Mouse (Mus musculus): ENCODE data around the gene Fam102a. TPM values are rescaled to one million over a fixed set of nuclear protein-coding genes. Genes with fewer than 3 reads are reported as not detected.
A peak's percentile ranks its signal among the peaks of the same experiment; 100 is the strongest.
"Not testable (repeated sequence)": the region's sequence is repeated elsewhere in the genome, so short reads cannot be mapped to it uniquely, and the experiment has no call there.

The Fam102a gene
- 1 to 10 TPM; 1.6 to 3.8 (median 2.9) TPM for total RNA-seq (2022)

DNA sequence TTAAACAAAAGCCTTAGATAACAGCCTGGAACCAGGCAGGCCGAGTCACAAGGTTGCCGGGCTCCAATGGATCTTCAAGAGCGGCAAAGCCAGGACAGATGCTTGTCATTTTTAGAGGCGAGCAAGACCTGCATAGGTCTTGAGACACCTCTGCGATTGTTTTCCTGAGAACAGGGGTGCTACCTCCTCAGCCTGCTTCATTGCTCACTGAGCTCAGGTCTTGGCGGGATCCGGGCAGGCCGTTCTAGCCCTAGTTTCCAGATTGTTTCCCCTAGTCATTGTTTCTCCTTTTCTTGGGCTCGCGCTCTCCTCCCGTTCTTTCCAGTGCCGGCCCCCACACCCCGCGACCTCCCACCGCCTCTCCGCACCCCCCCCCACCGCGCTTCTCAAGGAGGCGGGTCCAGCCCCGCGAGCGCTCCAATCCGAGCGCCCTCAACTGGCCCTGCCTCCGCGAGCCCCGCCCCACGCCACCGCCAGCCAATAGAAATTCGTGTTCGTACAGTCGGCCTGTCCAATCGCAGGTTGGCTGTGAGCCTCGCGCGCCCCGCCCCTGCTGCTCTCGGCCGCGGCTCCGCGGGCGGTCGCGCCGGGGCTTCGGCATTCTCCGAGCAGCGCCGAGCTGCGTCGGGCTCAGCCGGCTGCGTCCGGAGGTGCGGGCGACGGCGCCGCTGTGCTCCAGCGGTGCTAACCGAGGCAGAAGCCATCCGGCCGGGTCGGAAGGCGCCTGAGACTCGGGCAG is at the start of gene Fam102a:
Gene Fam102a (plus strand): TSS at position 600 of the 739 bp plus-strand sequence.
- peak; percentile 98 to 99 for DNase-seq (ENCODE audit: low spot score in 2 of 2)

DNA sequence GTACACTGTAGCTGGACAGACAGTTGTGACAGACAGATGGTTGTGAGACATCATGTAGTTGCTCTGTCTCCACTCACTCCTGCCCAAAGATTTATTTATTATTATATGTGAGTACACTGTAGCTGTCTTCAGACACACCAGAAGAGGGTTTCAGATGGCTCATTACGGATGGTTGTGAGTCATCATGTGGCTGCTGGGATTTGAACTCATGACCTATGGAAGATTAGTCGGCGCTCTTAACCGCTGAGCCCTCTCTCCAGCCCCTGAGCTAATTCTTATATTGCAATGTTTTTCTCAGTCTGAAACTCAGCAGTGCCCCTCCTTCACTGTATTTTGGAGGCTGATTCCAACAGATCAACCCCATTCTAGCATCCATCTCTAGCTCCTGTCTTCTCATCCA is 49.4 kb upstream of the Fam102a start:
- DNase-seq (ENCODE audit: low spot score in 2 of 2), result no peak

DNA sequence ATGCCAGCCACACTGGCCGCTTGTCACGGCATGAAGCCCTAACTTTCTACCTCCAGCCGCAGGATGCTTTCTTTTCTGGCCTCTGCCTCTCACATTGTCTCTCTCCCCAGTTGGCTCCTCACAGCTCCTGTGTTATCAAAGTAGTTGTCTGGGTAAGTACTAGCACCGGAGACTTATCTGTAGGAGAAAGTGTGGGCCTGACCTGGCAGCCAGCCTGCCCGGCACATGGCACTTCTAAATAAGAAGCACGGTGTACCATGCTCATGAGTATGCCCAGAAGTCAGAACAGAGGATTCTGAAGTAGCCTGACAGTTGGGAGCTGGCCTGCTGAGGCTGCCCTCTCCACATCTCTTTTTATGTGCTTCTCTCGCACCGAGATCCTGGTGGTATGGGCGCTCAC is 49.0 kb upstream of the Fam102a start:
- no peak for DNase-seq (ENCODE audit: low spot score in 2 of 2)

- peak; percentile 85 to 91 for DNase-seq (ENCODE audit: low spot score in 2 of 2)
These were observed 48.0 kb upstream of the Fam102a start for GRCm38 (mm10) chr2:32487124-32487623.

DNA sequence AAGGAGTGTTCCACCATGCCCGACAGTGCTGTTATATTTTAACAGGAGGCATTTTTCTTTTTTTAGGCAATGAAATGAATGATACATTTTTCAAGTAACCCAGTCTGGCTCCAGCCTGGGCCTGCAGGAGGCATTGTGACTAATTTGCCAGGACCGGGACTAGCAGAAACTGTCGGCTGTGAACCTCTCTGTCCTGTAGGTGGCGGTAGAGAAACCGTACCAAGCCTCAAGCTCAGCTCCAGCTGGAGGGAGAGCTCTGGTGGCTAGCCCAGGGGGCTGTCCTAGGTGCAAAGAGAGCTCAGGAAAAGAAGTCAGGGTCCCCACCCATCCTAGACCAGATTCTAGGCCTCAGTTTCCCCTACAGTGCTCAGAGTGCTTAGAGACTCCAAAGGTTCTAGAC is 46.5 kb upstream of the Fam102a start:
- DNase-seq (ENCODE audit: low spot score in 2 of 2), result peak; percentile 69 to 74

DNA sequence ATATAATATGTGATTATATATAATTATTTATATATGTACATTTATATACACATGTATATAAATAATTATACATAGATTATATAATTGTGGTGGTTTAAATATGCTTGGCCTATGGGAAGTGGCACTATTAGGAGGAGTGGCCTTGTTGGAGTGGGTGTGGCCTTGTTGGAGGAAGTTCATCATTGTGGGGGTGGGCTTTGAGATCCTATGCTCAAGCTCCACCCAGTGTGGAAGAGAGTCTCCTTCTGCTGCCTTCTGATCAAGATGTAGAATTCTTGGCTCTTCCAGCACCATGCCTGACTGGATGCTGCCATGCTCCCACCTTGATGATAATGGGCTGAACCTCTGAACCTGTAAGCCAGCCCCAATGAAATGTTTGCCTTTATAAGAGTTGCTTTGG is 44.4 kb upstream of the Fam102a start:
- DNase-seq (ENCODE audit: low spot score in 2 of 2), result not testable (repeated sequence)

- DNase-seq (ENCODE audit: low spot score in 2 of 2), result no peak
These were observed 42.5 kb upstream of the Fam102a start for GRCm38 (mm10) chr2:32492661-32493060.

GRCm38 (mm10) chr2:32493301-32493701 is 41.8 kb upstream of the Fam102a start:
- DNase-seq (ENCODE audit: low spot score in 2 of 2), result no peak

GRCm38 (mm10) chr2:32494522-32494921 is 40.6 kb upstream of the Fam102a start:
- DNase-seq (ENCODE audit: low spot score in 2 of 2), result no peak

- DNase-seq (ENCODE audit: low spot score in 2 of 2), result no peak
These were observed 39.9 kb upstream of the Fam102a start for GRCm38 (mm10) chr2:32495185-32495726.

GRCm38 (mm10) chr2:32496190-32496589 is 38.9 kb upstream of the Fam102a start:
- DNase-seq (ENCODE audit: low spot score in 2 of 2), result no peak

- no peak for DNase-seq (ENCODE audit: low spot score in 2 of 2)
These were observed 35.8 kb upstream of the Fam102a start for GRCm38 (mm10) chr2:32499365-32499764.

DNA sequence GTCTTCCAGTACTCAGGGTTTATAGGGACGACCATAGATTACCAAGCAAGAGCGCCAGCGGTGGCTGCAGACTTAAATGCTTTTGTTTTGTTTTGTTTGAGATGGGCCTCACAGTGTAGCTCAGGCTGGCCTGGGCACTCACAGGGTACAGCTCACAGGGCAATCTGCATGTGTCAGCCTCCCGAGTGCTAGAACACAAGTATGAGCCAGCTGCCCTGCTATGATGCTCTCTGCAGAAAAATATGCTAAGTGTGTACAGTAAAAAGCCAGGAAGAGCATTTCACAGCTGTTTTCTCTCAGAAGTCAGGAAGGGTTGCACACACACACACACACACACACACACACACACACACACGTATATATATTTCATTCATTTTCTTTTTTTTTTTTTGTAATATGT is 34.7 kb upstream of the Fam102a start:
- DNase-seq (ENCODE audit: low spot score in 2 of 2), result no peak

DNA sequence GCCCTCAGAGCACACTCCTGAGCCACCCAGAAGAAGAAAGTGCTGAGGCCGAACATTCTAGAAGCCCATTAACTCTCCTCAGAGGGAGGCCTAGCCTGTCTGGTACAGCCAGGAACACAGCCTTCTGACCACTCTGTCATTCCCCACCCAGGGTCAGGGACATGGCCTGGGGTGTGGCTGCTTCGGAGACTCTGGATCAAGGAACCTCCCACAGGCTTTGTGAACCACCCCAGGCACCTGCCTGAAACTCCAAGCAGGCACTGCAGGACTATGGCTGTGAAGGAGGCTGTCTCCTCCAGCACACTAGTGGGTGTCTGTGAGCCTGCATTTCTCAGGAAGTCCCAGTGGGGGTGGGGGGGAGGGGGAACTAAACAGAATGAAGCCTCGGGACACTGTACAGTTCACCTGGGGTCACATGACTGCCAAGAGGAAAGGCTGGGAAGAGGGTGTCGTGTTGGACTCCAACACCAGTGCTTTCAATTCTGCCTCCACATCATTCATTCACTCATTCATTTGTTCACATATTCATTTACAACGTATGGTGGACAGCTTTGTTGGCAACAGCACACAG is 33.3 kb upstream of the Fam102a start:
- no peak for DNase-seq (ENCODE audit: low spot score in 2 of 2)

DNA sequence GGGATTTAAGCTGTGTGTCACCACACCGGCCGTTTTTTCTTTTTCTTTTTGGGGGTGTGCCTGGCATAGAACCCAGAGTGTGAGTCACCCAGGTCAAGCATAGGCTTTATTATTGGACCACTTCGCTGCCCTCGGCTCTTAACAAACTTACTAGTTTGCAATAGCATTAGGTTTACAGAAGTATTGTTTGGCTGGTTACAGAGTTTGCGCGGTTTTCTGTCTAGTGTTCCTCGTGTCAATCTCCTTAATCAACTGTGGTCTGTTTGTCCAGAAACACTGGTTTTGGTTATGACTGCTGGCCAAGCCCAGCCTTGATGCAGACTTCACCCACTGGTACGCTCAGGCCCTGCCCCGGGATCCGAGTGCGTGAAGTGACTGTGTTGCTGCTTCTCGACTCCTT is 32.3 kb upstream of the Fam102a start:
- no peak for DNase-seq (ENCODE audit: low spot score in 2 of 2)

GRCm38 (mm10) chr2:32503588-32503987 is 31.5 kb upstream of the Fam102a start:
- DNase-seq (ENCODE audit: low spot score in 2 of 2), result no peak

DNA sequence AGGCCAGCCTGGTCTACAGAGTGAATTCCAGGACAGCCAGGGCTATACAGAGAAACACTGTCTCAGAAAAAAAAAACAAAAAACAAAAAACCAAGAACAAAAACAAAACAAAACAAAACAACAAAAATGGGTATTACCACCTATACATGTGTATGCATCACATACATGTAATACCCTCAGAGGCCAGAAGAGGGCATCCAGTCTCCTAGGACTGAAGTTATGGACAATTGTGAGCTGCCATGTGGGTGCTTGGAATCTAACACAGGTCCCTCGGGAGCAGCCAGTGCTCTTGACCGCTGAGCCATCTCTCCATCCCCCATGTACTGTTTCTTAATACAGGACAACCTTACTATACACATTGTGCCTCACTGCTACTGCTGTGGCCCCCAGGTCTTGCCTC is 29.6 kb upstream of the Fam102a start:
- DNase-seq (ENCODE audit: low spot score in 2 of 2), result no peak

DNA sequence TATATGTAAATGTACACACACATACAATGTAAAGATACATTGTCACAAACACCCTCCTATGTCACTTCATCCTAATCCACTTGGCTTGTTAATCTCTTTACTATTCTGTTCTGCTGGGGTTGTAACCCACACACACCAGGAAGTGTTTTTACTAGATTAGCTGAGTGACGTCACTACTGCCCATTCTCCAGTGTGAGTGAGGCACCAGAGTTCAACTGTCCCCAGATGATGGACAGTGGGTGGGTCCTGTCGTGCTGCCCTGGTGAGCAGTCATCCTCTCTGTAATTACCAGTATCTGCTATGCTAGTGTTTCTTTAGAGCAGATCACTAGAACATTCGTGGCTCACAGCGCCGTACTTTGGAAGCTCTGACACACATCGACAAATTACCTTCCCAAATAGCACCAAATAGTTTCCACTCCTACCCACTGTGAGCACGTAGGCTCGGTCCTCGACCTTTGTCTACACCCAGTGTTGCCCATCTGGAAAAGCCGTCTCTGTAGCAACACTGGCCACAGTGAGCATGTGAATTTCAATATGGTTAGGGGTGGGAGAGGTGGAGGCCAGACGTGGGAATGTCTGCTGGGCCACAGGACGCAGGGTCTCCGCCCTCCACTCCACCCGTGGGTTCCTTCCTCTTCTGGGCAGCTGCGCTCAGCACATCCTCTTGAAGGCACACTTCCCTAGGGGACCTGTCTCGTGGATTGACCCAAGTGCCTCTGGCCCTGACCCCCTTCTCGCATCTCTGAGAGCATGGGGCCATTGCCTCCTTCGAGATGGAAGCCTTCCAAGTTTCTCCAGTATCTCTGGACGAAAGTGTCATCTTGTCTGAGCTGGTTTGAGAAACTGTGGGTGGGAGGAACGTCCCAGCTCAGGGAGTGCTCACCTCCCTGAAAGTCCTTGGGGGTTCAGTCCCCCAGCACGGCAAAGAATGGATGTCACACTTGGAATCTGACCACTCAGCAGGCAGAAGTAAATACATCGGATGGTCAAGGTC is 28.2 kb upstream of the Fam102a start:
- DNase-seq (ENCODE audit: low spot score in 2 of 2), result no peak

GRCm38 (mm10) chr2:32507906-32508305 is 27.2 kb upstream of the Fam102a start:
- no peak for DNase-seq (ENCODE audit: low spot score in 2 of 2)

GRCm38 (mm10) chr2:32509287-32509686 is 25.8 kb upstream of the Fam102a start:
- no peak for DNase-seq (ENCODE audit: low spot score in 2 of 2)

- no peak for DNase-seq (ENCODE audit: low spot score in 2 of 2)
These were observed 25.2 kb upstream of the Fam102a start for GRCm38 (mm10) chr2:32509896-32510295.

Measured in gastrocnemius, adult 8-10 months (tissue).